Mouse (Mus musculus): ENCODE results near the gene Il10ra.

DNA sequence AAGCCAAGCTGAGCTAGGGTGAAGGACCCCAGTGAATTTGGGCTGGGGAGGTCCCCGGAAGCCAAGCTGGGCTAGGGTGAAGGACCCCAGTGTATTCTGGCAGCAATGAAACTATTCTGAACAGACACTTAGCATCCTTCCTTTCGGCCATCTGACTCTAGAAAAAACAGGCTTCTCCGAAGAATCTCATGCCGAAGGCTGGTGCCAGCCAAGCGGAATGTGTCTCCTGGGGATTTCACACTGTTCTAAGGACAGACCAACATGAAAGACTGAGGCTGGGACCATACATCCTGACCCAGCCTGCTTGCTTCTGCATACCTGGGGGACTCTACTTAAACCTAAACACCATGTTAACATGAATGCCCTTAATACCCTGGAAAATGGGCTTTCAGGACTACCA, 7.1 kb downstream of the Il10ra start:
- TF ChIP-seq CTCF (IDR thresholded peaks at IDR 0.05; ENCODE audit: borderline replicate concordance, extremely low read depth, insufficient read depth, insufficient read length) (no peak), POLR2A (IDR thresholded peaks at IDR 0.05; ENCODE audit: borderline replicate concordance, extremely low read depth, insufficient read depth, insufficient read length, poor library complexity, severe bottlenecking) (no peak)
